Mouse (Mus musculus): Measurements from ENCODE around the gene Gm3045.

Gm3045 gene

GRCm38 (mm10) chr13:56426365-56426764, at the start of gene Gm3045:
Gene Gm3045 (plus strand): TSS chr13:56426594.
- DNase-seq (ENCODE audit: low read depth), result no peak

- no peak for DNase-seq (ENCODE audit: low read depth)
Measured at GRCm38 (mm10) chr13:56380855-56381685, 45.3 kb upstream of the Gm3045 start.

DNA sequence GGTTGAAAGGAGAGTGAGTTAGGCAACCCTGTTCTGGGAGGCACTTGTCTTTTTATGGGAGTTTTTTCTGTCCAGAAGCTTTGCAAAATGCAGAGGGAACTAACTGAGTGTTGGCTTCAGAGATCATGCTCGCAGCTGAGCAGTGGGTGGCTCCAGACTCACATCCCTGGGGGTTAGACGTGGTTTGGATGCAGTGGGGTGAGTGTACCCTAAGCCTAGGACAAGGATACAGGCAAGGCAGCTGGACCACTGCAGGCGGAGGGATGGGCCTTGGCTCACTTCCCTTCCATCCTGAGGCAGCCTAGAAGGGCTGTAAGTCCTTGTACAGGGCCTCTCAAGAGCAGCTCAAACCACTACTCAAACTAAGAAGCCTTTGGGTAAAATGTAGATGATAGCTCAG, 43.0 kb upstream of the Gm3045 start:
- DNase-seq (ENCODE audit: low read depth), result no peak

GRCm38 (mm10) chr13:56386411-56386810, 40.0 kb upstream of the Gm3045 start:
- DNase-seq (ENCODE audit: low read depth), result no peak

GRCm38 (mm10) chr13:56387374-56387773, 39.0 kb upstream of the Gm3045 start:
- DNase-seq (ENCODE audit: low read depth), result no peak

DNA sequence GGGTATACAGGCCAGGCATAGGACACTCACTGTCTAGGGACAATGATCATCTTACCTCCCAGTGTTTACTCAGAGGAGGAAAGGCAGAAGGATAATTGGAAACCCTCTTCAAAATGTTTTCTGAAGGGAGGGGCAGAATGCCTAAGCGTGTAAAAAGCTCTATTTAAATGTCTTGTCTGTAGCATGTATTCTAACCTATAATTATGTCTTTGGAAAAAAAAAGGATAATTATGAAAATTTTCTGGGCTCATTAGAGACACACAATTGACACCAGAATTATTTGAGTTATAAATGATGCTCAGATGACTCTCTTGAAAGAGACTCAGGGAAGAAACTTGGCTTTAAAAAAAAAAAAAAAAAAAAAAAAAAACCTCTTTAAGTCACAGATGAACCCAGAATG, 38.4 kb upstream of the Gm3045 start:
- DNase-seq (ENCODE audit: low read depth), result no peak

GRCm38 (mm10) chr13:56397572-56397971, 28.8 kb upstream of the Gm3045 start:
- DNase-seq (ENCODE audit: low read depth), result no peak

- DNase-seq (ENCODE audit: low read depth), result no peak
Measured at GRCm38 (mm10) chr13:56401186-56401585, 25.2 kb upstream of the Gm3045 start.

GRCm38 (mm10) chr13:56403381-56404086, 22.9 kb upstream of the Gm3045 start:
- no peak for DNase-seq (ENCODE audit: low read depth)

DNA sequence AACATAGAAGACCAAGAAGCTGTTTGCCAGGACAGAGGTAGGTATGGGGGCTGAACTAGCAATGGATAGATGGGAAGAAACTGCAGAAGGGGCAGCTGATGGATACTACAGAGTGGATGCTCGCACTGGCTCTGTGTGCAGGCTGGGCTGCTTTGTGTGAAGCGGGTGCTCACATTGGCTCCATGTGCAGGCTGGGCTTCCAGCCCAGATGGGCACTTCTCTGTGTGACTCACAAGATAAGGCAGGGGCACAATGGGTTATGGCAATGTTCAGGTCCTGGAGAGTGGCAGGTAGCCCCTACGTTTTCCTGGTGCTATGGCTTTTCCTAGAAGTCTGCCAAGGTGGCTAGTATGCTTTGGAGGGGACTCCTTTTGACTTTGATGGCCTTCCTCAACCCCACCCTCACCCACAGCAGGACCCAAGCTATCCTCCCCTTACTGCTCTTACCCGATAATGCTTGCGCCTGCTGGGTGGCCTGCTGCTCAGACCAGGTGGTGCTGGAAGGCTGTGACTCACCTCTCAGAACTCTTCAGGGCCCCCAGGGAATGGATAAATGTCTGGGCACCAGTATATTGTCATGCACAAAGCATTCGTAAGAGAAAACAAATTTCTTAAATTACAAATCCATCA, 21.8 kb upstream of the Gm3045 start:
- no peak for DNase-seq (ENCODE audit: low read depth)

DNA sequence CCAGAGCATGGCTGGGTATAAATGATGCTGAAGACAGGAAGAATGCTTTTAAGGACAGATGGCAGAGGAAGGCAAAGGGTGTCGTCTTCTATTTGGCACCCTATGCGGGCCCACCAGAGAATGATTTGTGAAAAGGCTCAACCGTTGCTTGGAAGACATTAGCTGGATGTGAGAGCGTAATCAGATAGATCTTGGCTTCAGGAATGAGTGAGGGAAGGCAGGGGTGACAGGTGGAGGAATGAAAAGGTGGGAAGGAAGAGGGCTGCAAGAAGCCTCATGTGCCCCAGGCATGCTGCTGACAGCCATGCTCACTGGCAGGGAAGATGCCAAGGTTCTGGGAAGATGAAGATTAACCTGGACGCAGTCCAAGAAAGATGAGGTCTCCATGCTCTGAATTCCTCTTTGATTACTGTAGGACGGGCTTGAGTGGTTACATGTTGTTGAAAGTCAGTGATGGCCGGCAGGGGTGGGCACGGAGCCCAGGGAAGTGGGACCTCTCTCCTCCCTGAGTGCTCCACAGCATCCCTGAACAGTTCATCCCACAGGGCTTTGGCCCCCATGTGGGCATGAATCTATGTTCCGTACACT, 14.0 kb upstream of the Gm3045 start:
- no peak for DNase-seq (ENCODE audit: low read depth)

DNA sequence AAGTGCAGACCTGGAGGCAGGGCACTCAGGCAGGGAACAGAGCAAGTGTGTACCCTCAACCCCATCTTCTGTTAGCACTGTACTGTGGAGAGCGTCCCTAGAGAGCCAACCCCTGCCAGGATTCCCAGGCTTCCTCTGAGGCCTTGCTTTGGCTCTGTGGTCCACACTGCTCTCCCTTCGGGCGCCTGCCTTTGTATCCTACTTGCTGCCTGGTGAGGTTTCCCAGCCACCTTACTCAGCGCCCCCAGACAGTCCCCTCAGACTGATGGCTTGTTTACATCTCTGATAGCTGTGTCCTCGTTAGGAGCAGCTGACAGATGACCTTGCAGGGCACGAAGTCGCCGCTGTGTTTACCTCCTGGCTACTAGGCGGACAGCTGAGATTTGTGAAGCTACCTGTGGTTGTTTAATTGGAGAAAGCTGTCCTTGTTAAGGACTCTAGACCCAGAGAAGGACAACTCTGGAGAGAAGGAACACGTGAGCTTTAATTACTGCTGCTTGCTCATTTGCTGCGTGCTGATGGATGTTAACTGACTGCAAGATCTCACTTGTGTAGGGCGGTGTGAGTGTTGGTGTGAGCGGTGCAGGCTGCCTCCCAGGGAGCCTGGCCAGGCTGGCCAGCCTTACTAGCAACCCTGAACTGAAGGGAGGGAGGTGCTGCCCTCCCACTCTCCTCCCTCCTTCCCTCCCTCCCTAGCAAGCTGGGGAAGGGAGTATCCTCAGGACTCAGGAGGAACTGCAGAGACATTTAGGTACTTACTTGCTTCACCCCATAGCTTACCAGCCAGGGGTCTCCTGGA, 7.5 kb upstream of the Gm3045 start:
- no peak for DNase-seq (ENCODE audit: low read depth)

- no peak for DNase-seq (ENCODE audit: low read depth)
Measured at GRCm38 (mm10) chr13:56419538-56419937, 6.9 kb upstream of the Gm3045 start.

- peak; percentile 26 for DNase-seq (ENCODE audit: low read depth)
Measured at GRCm38 (mm10) chr13:56422072-56422723, 4.2 kb upstream of the Gm3045 start.

- no peak for DNase-seq (ENCODE audit: low read depth)
Measured at GRCm38 (mm10) chr13:56425931-56426330, 463 bp upstream of the Gm3045 start.

- DNase-seq (ENCODE audit: low read depth), result peak; percentile 12
Measured at GRCm38 (mm10) chr13:56428724-56429500, 2.5 kb downstream of the Gm3045 start.

DNA sequence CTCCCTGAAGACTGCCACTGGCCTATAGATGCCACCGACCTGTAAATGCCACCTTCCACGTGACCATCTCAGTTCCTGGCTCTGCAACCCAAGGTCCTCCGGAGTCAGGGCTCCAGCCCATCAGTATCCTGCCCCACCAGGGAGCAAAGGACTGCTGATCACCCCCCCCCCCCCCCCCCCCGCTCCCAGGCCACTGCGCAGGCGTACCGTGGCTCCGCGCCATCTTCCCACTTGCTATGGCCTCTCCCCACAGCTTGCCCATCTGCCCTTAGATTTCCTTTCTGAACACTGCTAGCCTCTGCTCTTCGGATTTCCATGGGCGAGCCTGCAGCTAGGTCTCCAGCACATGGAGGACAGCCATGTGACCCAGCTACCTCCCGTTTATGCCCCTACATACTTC, 6.1 kb downstream of the Gm3045 start:
- no peak for DNase-seq (ENCODE audit: low read depth)

- DNase-seq (ENCODE audit: low read depth), result peak; percentile 18
Measured at GRCm38 (mm10) chr13:56433466-56433865, 7.1 kb downstream of the Gm3045 start.

DNA sequence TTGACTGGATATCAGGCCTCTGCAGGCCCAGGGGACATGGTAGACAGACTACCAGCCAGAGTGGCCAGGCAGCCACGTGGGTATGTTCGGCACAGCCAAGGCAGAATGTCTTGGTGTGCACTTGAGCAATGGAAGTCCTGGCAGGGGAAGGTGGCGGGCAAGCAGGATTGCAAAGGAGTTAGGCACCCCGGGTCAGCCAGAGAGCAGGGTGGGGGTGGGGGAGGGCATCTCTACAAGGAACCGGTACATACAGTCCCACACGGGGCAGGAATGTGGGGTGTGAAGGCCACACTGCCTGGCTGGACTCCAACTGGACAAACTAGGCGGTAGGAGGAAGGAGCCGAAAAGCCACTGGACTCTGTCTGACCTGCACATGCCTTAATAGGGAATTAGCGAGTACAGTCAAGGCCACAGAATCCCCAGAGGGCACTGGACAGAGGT, 7.9 kb downstream of the Gm3045 start:
- no peak for DNase-seq (ENCODE audit: low read depth)

DNA sequence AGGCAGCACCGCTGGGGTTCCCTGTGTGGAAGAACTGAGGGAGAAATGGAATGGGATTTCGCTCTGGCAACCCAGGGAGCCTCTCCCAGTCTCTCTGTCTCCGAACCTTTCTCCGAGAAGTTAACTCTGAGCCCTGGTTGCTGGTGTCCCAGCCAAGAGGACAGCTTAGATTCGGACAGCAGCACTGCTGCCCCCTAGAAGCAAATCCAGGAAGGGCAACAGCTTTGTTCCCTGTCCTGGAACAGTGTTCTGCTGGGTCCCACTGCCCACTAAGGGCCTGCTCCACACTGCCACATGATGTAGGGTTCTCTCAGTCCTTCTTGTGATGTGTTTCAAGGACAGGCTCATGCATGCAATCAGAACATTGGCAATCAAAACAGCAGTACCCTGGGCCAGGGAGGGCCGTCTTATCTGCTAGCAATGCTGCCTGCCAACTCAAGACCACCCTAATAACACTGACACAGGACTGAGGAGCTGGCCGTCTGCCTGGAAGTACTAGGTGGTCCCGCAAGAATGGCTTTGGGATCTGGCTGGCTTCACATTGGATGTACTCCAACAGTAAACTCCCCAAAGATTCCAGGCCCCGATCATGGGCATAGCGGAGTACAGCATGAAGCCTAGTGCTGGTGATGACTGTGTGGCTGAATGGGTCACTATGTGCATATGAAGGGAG, 9.4 kb downstream of the Gm3045 start:
- no peak for DNase-seq (ENCODE audit: low read depth)
